Mouse (Mus musculus) embryonic facial prominence, embryonic 11.5 days (tissue): Measurements from ENCODE around the gene Cldn14. TPM values are rescaled to one million over a fixed set of nuclear protein-coding genes. Genes with fewer than 3 reads are reported as not detected.
"Not testable (repeated sequence)": the region's sequence is repeated elsewhere in the genome, so short reads cannot be mapped to it uniquely, and the experiment has no call there.

Experiments
- ATAC-seq: fragments of 200-750 bp; cut with Nextera tagmentation; replicated peaks from 2 replicates; pipeline ENCODE4 v1.8.0; 2017; ENCODE audit warnings: low read depth; ENCODE audit not compliant: insufficient number of reproducible peaks, low FRiP score, low TSS enrichment
- DNase-seq: peaks from one replicate; pipeline ENCODE4 v3.0.0-alpha.2; 2015; ENCODE audit warnings: low spot score
- H3K27ac ChIP-seq: fragments of 300-500 bp; sonication (generic); replicated peaks from 2 replicates; pipeline ENCODE4 v1.5.1; 2014; ENCODE audit warnings: mild to moderate bottlenecking, low read depth, low read length, control low read depth
- H3K27me3 ChIP-seq: fragments of 300-500 bp; sonication (generic); 2 replicates; pipeline ENCODE4 v1.6.1; 2014; ENCODE audit warnings: mild to moderate bottlenecking, low read length, moderate library complexity, mixed read lengths; ENCODE audit not compliant: control insufficient read depth, insufficient read depth
- H3K36me3 ChIP-seq: fragments of 300-500 bp; sonication (generic); replicated peaks from 2 replicates; pipeline ENCODE4 v1.6.1; 2014; ENCODE audit warnings: low read depth, mild to moderate bottlenecking, low read length, moderate library complexity, mixed read lengths; ENCODE audit not compliant: control insufficient read depth, insufficient read depth
- H3K4me1 ChIP-seq: fragments of 300-500 bp; sonication (generic); 2 replicates; pipeline ENCODE4 v1.6.1; 2014; ENCODE audit warnings: low read length, mixed read lengths; ENCODE audit not compliant: control insufficient read depth, insufficient read depth
- H3K4me2 ChIP-seq: fragments of 300-500 bp; sonication (generic); 2 replicates; pipeline ENCODE4 v1.6.1; 2014; ENCODE audit warnings: low read depth, mild to moderate bottlenecking, control low read depth, low read length, moderate library complexity
- H3K4me3 ChIP-seq: fragments of 300-500 bp; sonication (generic); 2 replicates; pipeline ENCODE4 v1.5.1; 2014; ENCODE audit warnings: low read depth, low read length, control low read depth
- H3K9ac ChIP-seq: fragments of 300-500 bp; sonication (generic); replicated peaks from 2 replicates; pipeline ENCODE4 v1.6.1; 2014; ENCODE audit warnings: mild to moderate bottlenecking, control low read depth, low read length
- H3K9me3 ChIP-seq: fragments of 300-500 bp; sonication (generic); replicated peaks from 2 replicates; pipeline ENCODE4 v1.6.1; 2016; ENCODE audit warnings: mild to moderate bottlenecking, low read length, inconsistent platforms, mixed read lengths; ENCODE audit not compliant: control insufficient read depth
- WGBS: fragments of 180-500 bp; shearing (Covaris S2); extraction: QIAGEN DNeasy Blood & Tissue Kit; methylation state at CpG from one replicate; pipeline ENCODE4 v1.1.7; 2014; 5-methylcytosine and 5-hydroxymethylcytosine counted together
- polyA plus RNA-seq: library from polyadenylated mRNA; unstranded; fragments of >200 nt; fragmentation: Nextera tagmentation; extraction: Ambion mirVana; gene quantifications from 2 replicates; pipeline ENCODE4 v1.2.1, GENCODE M21; 2014

The Cldn14 gene
- polyA plus RNA-seq, 1 experiment from 2014 or later: not detected

GRCm38 (mm10) chr16:94003478-94003877, 5.2 kb downstream of the Cldn14 start:
- H3K9ac ChIP-seq: no peak overlapping the region
- ATAC-seq (no peak), DNase-seq (no peak)
- H3K36me3 ChIP-seq: no peaks in the 10 kb centered on the region
- no peaks in the 10 kb centered on the region for H3K27me3 ChIP-seq
- no peak overlapping the region for H3K4me2 ChIP-seq
- no peaks in the 10 kb centered on the region for H3K9me3 ChIP-seq
- 74% methylated on average over 6 of the region's 6 CpGs for WGBS
- H3K4me3 ChIP-seq: no peak overlapping the region
- no peak overlapping the region for H3K27ac ChIP-seq
- no peaks in the 10 kb centered on the region for H3K4me1 ChIP-seq

DNA sequence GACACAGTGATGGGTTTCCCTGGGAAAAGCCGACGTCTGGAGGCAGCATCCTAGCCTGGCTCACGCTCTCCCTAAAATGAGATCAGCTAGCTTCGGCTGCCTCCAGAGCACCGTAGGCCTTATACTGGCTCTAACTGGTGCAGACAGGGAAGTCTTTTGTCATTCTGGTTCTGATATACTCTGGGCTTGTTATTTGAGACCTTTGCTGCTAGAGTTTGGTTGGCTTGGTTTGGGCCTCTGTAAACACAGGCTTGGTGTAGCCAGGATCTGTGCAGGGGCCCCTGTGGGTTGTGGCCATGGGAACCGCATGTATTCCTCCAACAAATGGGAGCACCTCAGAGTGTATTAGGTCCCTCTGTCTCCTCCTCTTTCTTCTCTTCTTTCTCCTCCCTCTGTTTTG, 7.3 kb downstream of the Cldn14 start:
- Histone ChIP-seq H3K27me3 (no peaks in the 10 kb centered on the region), H3K9ac (no peak overlapping the region), H3K4me2 (no peak overlapping the region), H3K4me1 (no peaks in the 10 kb centered on the region), H3K27ac (no peak overlapping the region), H3K4me3 (no peak overlapping the region), H3K36me3 (no peaks in the 10 kb centered on the region), H3K9me3 (no peaks in the 10 kb centered on the region)
- ATAC-seq: no peak
- DNase-seq: no peak
- whole genome bisulfite sequencing: 78% methylated on average over 6 of the region's 6 CpGs

- Histone ChIP-seq H3K4me3 (no peak overlapping the region), H3K27ac (no peak overlapping the region), H3K4me1 (no peaks in the 10 kb centered on the region), H3K9me3 (no peaks in the 10 kb centered on the region), H3K27me3 (no peaks in the 10 kb centered on the region), H3K4me2 (no peak overlapping the region), H3K9ac (no peak overlapping the region), H3K36me3 (no peaks in the 10 kb centered on the region)
- 57% methylated on average over 5 of the region's 5 CpGs for WGBS
- DNase-seq (no peak), ATAC-seq (no peak)
Observed at GRCm38 (mm10) chr16:93998895-93999294, 9.7 kb downstream of the Cldn14 start.

DNA sequence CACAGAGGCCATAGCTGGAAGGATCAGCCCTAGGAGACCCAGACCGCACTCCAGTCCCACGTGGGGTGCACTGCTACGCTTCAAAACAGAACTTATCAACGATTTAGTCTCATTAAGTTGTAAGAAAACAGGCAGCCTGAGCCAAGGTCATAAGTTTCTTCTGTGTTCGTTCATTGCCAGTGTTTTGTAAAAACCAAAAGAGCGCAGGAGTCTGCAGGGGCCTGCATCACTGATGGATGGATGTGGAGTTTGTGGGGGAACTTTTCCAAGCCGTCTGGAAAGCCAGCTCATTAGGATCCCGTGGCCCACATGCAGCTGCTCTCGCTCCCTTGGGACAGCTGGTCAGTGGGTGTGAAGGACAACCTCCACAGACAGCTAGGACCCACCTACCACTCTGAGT, 25.1 kb downstream of the Cldn14 start:
- Histone ChIP-seq H3K4me2 (no peak overlapping the region), H3K9ac (no peak overlapping the region), H3K4me1 (no peaks in the 10 kb centered on the region), H3K27ac (no peak overlapping the region), H3K27me3 (no peaks in the 10 kb centered on the region), H3K4me3 (no peak overlapping the region), H3K36me3 (no peaks in the 10 kb centered on the region), H3K9me3 (no peaks in the 10 kb centered on the region)
- ATAC-seq: no peak
- DNase-seq: no peak
- 73% methylated on average over 9 of the region's 9 CpGs for WGBS

DNA sequence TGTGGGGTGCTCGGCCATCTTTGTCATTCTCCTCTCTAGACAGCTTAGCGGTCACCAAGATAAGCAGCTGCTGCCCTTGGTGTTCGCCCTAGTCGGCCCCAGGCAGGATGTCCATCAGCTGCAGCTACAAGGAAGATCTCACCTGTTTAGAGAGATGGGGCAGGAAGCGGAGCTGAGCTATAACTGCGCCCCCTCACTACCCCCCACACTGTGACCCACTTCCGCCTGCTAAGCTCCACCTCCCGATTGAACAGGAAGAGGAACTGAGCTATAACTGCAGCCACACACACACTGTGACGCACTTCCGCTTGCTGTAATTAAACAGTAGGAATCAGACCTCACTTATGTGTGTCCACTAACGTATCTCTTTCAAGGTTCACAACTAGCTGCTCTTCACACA, 26.3 kb downstream of the Cldn14 start:
- WGBS: 89% methylated on average over 11 of the region's 11 CpGs
- DNase-seq: no peak
- Histone ChIP-seq H3K27ac (no peak overlapping the region), H3K4me3 (no peak overlapping the region), H3K36me3 (no peaks in the 10 kb centered on the region), H3K4me2 (no peak overlapping the region), H3K9ac (no peak overlapping the region), H3K4me1 (no peaks in the 10 kb centered on the region), H3K27me3 (no peaks in the 10 kb centered on the region), H3K9me3 (no peaks in the 10 kb centered on the region)
- no peak for ATAC-seq

- H3K27ac ChIP-seq: no peak overlapping the region
- no peaks in the 10 kb centered on the region for H3K4me1 ChIP-seq
- ATAC-seq: no peak
- no peak overlapping the region for H3K4me2 ChIP-seq
- 56% methylated on average over 15 of the region's 15 CpGs for WGBS
- no peak overlapping the region for H3K9ac ChIP-seq
- DNase-seq: no peak
- H3K9me3 ChIP-seq: no peaks in the 10 kb centered on the region
- no peak overlapping the region for H3K4me3 ChIP-seq
- no peaks in the 10 kb centered on the region for H3K27me3 ChIP-seq
- H3K36me3 ChIP-seq: no peaks in the 10 kb centered on the region
Observed at GRCm38 (mm10) chr16:93981190-93981841, 27.3 kb downstream of the Cldn14 start.

DNA sequence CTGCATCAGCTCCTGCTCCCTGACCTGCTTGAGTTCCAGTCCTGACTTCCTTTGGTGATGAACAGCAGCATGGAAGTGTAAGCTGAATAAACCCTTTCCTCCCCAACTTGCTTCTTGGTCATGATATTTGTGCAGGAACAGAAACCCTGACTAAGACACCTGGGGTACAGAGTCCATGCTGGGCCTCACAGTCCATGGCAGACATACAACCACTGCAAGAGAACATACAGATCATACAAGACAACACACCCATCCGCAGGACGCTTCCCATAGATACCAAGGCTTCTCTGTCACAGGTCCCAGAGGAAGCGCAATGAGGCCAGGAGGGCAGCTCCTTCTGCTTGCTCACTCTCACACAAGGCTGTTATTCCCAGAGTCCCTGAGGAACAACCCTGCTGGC, 28.3 kb downstream of the Cldn14 start:
- H3K9ac ChIP-seq, H3K36me3 ChIP-seq, H3K27me3 ChIP-seq, H3K4me3 ChIP-seq, H3K27ac ChIP-seq, H3K4me2 ChIP-seq, H3K9me3 ChIP-seq, H3K4me1 ChIP-seq, DNase-seq, ATAC-seq: not testable (repeated sequence)
- WGBS: 72% methylated on average over 3 of the region's 3 CpGs

- H3K27ac ChIP-seq: no peak overlapping the region
- no peak overlapping the region for H3K9ac ChIP-seq
- no peaks in the 10 kb centered on the region for H3K9me3 ChIP-seq
- no peak overlapping the region for H3K4me3 ChIP-seq
- H3K4me2 ChIP-seq: no peak overlapping the region
- DNase-seq (no peak), ATAC-seq (no peak)
- H3K4me1 ChIP-seq: no peaks in the 10 kb centered on the region
- WGBS: 78% methylated on average over 2 of the region's 2 CpGs
- H3K27me3 ChIP-seq: no peaks in the 10 kb centered on the region
- H3K36me3 ChIP-seq: no peaks in the 10 kb centered on the region
Observed at GRCm38 (mm10) chr16:93979316-93979715, 29.3 kb downstream of the Cldn14 start.
